Mouse (Mus musculus) embryonic facial prominence, embryonic 11.5 days (tissue): ENCODE measurements around the gene Neu3. TPM values are rescaled to one million over a fixed set of nuclear protein-coding genes. Genes with fewer than 3 reads are reported as not detected.
"Not testable (repeated sequence)": the region's sequence is repeated elsewhere in the genome, so short reads cannot be mapped to it uniquely, and the experiment has no call there.

Experiments used
- ATAC-seq: fragments of 200-750 bp; cut with Nextera tagmentation; replicated peaks from 2 replicates; pipeline ENCODE4 v1.8.0; 2017; ENCODE audit warnings: low read depth; ENCODE audit not compliant: insufficient number of reproducible peaks, low FRiP score, low TSS enrichment
- DNase-seq: peaks from one replicate; pipeline ENCODE4 v3.0.0-alpha.2; 2015; ENCODE audit warnings: low spot score
- H3K27ac ChIP-seq: fragments of 300-500 bp; sonication (generic); replicated peaks from 2 replicates; pipeline ENCODE4 v1.5.1; 2014; ENCODE audit warnings: mild to moderate bottlenecking, low read depth, low read length, control low read depth
- H3K27me3 ChIP-seq: fragments of 300-500 bp; sonication (generic); 2 replicates; pipeline ENCODE4 v1.6.1; 2014; ENCODE audit warnings: mild to moderate bottlenecking, low read length, moderate library complexity, mixed read lengths; ENCODE audit not compliant: control insufficient read depth, insufficient read depth
- H3K36me3 ChIP-seq: fragments of 300-500 bp; sonication (generic); replicated peaks from 2 replicates; pipeline ENCODE4 v1.6.1; 2014; ENCODE audit warnings: low read depth, mild to moderate bottlenecking, low read length, moderate library complexity, mixed read lengths; ENCODE audit not compliant: control insufficient read depth, insufficient read depth
- H3K4me1 ChIP-seq: fragments of 300-500 bp; sonication (generic); 2 replicates; pipeline ENCODE4 v1.6.1; 2014; ENCODE audit warnings: low read length, mixed read lengths; ENCODE audit not compliant: control insufficient read depth, insufficient read depth
- H3K4me2 ChIP-seq: fragments of 300-500 bp; sonication (generic); 2 replicates; pipeline ENCODE4 v1.6.1; 2014; ENCODE audit warnings: low read depth, mild to moderate bottlenecking, control low read depth, low read length, moderate library complexity
- H3K4me3 ChIP-seq: fragments of 300-500 bp; sonication (generic); 2 replicates; pipeline ENCODE4 v1.5.1; 2014; ENCODE audit warnings: low read depth, low read length, control low read depth
- H3K9ac ChIP-seq: fragments of 300-500 bp; sonication (generic); replicated peaks from 2 replicates; pipeline ENCODE4 v1.6.1; 2014; ENCODE audit warnings: mild to moderate bottlenecking, control low read depth, low read length
- H3K9me3 ChIP-seq: fragments of 300-500 bp; sonication (generic); replicated peaks from 2 replicates; pipeline ENCODE4 v1.6.1; 2016; ENCODE audit warnings: mild to moderate bottlenecking, low read length, inconsistent platforms, mixed read lengths; ENCODE audit not compliant: control insufficient read depth
- WGBS: fragments of 180-500 bp; shearing (Covaris S2); extraction: QIAGEN DNeasy Blood & Tissue Kit; methylation state at CpG from one replicate; pipeline ENCODE4 v1.1.7; 2014; 5-methylcytosine and 5-hydroxymethylcytosine counted together
- polyA plus RNA-seq: library from polyadenylated mRNA; unstranded; fragments of >200 nt; fragmentation: Nextera tagmentation; extraction: Ambion mirVana; gene quantifications from 2 replicates; pipeline ENCODE4 v1.2.1, GENCODE M21; 2014

Neu3 gene
- polyA plus RNA-seq, 1 experiment from 2014 or later = 1.7 TPM

GRCm38 (mm10) chr7:99811661-99812060 is 16.6 kb downstream of the Neu3 start:
- 83% methylated on average over 4 of the region's 4 CpGs for WGBS
- no peak overlapping the region for H3K9ac ChIP-seq

DNA sequence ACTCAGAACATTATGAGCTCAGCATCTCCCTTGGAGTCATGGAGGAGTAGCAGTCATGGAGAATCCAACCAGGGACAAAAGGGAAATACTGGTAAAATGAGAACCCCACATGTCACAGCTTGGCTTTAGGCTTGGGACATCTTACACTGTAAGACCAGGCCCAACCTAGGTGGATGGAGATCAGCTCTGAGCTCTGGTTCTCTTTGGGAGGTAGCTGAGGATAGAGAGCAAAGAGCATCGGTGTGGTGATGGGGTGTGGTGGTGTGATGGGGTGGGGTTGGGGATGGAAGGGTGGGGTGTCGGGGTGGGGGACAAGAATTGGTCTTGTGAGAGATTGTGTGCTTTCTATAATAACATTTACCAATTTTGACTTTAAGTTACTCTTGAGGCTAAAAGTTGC is 17.4 kb downstream of the Neu3 start:
- H3K9ac ChIP-seq = no peak overlapping the region
- H3K27ac ChIP-seq = no peak overlapping the region
- no peaks in the 10 kb centered on the region for H3K9me3 ChIP-seq
- DNase-seq = no peak
- no peak overlapping the region for H3K4me2 ChIP-seq
- no peaks in the 10 kb centered on the region for H3K27me3 ChIP-seq
- ATAC-seq = no peak
- no peaks in the 10 kb centered on the region for H3K36me3 ChIP-seq
- no peak overlapping the region for H3K4me3 ChIP-seq
- H3K4me1 ChIP-seq = no peaks in the 10 kb centered on the region
- WGBS = 91% methylated on average over 2 of the region's 2 CpGs

More at GRCm38 (mm10) chr7:99811661-99812060, 16.6 kb downstream of the Neu3 start:
- Histone ChIP-seq H3K36me3 (no peaks in the 10 kb centered on the region), H3K4me1 (no peaks in the 10 kb centered on the region), H3K4me3 (no peak overlapping the region), H3K9me3 (no peaks in the 10 kb centered on the region), H3K4me2 (no peak overlapping the region), H3K27me3 (no peaks in the 10 kb centered on the region), H3K27ac (no peak overlapping the region)
- ATAC-seq = no peak
- DNase-seq = no peak

DNA sequence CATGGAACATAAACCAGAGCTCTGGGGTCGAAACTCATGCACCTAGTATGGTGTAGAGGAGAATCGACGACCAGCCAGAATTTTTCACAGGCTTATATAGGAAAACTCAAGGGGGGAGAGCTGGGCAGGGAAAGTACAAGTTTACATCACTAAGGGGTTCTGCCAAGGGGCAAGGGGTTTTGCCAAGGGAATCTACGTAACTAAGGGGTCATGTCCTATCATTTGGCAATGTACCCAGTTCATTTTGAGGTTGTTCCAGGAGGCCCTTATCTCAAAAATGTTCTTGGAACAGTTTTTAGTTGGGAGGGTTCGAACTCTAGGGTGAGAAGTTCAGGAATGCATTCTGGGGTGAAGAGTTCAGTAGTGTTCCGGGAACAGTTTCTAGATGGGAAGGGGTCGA is 21.2 kb downstream of the Neu3 start:
- not testable (repeated sequence) for H3K9ac ChIP-seq, H3K36me3 ChIP-seq, H3K27me3 ChIP-seq, DNase-seq, H3K4me1 ChIP-seq, H3K27ac ChIP-seq, H3K4me3 ChIP-seq, H3K9me3 ChIP-seq, H3K4me2 ChIP-seq, ATAC-seq
- WGBS = 82% methylated on average over 7 of the region's 7 CpGs

GRCm38 (mm10) chr7:99805340-99805739 is 22.9 kb downstream of the Neu3 start:
- Histone ChIP-seq H3K36me3 (no peaks in the 10 kb centered on the region), H3K27me3 (no peaks in the 10 kb centered on the region), H3K4me2 (no peak overlapping the region), H3K4me1 (no peaks in the 10 kb centered on the region), H3K4me3 (no peak overlapping the region), H3K9ac (no peak overlapping the region), H3K27ac (no peak overlapping the region), H3K9me3 (no peaks in the 10 kb centered on the region)
- 82% methylated on average over 1 of the region's 1 CpGs for WGBS
- ATAC-seq (no peak), DNase-seq (no peak)

DNA sequence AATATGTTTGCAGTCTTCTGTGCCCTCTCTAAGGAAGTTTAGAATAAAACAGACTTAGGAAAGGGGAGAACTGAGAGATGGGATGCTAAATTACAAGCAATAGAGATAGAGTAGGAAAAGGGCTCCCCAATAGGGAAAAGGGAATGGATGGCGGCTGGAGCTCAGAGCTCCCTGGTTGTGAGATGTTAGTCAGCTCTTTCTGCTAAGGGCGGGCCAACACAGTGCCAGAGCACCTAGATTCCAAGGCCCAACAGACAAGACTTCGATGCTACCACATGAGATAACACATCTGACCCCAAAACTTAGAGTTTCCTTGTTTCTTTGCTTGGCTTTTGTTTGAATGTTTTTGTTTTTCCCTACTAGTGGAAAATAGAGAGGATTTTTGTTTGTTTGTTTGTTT is 24.2 kb downstream of the Neu3 start:
- H3K36me3 ChIP-seq, ATAC-seq, DNase-seq, H3K4me3 ChIP-seq, H3K27ac ChIP-seq, H3K4me2 ChIP-seq, H3K9me3 ChIP-seq, H3K9ac ChIP-seq, H3K27me3 ChIP-seq, H3K4me1 ChIP-seq: not testable (repeated sequence)
- 95% methylated on average over 3 of the region's 3 CpGs for WGBS

DNA sequence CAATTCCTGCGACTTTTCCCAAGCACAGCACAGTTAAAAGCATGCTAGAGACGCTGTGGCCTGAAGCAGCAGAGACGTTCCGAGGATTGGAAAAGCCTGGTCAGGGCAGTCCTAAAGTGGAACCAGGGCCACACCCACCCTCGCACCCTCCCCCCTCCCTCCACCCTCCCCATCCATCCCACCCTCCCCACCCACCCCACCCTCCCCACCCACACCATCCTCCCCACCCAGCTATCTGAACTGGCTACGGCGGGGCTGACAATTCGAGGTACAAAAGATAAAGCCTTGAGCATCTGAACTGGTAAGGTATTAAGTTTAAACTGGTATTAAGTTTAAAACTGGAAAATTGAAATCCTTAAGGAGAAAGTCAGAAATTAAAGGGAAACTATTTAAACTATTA is 24.7 kb downstream of the Neu3 start:
- ATAC-seq = no peak
- WGBS = 71% methylated on average over 8 of the region's 8 CpGs

DNA sequence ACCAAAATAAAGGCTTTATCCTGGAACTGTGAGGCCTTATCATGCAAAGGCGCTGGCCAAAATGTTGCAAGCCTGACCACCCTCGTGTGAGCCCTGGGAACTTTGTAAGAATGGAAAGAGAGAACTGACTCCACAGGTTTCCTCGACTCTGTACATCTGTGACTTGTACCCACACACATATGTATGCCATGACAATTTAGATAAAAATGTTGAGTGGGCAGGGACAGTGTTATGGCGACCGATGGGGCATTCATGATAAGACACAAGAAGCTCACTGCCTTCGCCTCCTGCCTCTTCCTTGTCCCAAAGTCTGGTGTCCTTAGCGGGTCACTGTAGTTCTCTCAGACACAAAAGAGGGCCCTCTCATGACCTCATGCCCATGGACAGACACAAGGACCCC is 29.1 kb downstream of the Neu3 start:
- H3K9ac ChIP-seq = no peak overlapping the region
- no peaks in the 10 kb centered on the region for H3K36me3 ChIP-seq
- H3K27ac ChIP-seq = no peak overlapping the region
- no peaks in the 10 kb centered on the region for H3K27me3 ChIP-seq
- no peaks in the 10 kb centered on the region for H3K4me1 ChIP-seq
- WGBS = 82% methylated on average over 7 of the region's 7 CpGs
- H3K4me2 ChIP-seq = no peak overlapping the region
- H3K4me3 ChIP-seq = no peak overlapping the region
- H3K9me3 ChIP-seq = no peaks in the 10 kb centered on the region
- ATAC-seq (no peak), DNase-seq (no peak)

More for the DNA sequence above, 24.7 kb downstream of the Neu3 start:
- no peak overlapping the region for H3K4me3 ChIP-seq
- no peak overlapping the region for H3K9ac ChIP-seq
- no peak overlapping the region for H3K27ac ChIP-seq
- H3K27me3 ChIP-seq = no peaks in the 10 kb centered on the region
- no peak overlapping the region for H3K4me2 ChIP-seq
- H3K4me1 ChIP-seq = no peaks in the 10 kb centered on the region
- H3K36me3 ChIP-seq = no peaks in the 10 kb centered on the region
- H3K9me3 ChIP-seq = no peaks in the 10 kb centered on the region
- DNase-seq = no peak

DNA sequence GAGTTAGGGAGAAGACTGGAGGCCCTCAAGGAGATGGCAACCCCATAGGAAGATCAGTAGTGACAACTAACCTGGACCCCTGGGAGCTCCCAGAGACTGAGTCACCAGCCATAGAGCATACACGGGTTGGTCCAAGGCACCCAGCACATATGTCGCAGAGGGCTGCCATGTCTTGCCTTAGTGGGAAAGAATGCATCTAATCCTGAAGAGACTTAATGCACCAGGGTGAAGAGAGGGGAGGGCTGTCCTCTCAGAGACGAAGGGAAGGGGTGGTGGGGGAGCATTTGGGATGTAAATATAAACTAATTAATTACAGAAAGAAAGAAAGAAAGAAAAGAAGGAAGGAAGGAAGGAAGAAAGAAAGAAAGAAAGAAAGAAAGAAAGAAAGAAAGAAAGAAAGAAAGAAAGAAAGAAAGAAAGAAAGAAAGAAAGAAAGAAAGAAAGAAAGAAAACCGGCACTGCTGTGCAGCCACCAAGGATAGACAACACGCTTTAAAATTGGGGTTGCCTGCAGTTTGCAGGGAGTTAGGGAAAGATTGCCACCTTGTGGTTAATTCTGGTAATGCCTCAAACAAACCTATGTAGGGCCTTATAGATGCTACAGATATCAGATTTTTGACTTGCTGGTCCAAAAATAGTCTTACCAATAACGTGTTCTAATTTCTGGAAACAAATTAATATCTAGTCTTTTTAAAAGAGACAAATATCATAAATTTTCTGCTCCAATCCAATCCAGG is 30.1 kb downstream of the Neu3 start:
- Histone ChIP-seq H3K27me3 (no peaks in the 10 kb centered on the region), H3K4me2 (no peak overlapping the region), H3K4me3 (no peak overlapping the region), H3K4me1 (no peaks in the 10 kb centered on the region), H3K36me3 (no peaks in the 10 kb centered on the region), H3K9ac (no peak overlapping the region), H3K27ac (no peak overlapping the region), H3K9me3 (no peaks in the 10 kb centered on the region)
- 34% methylated on average over 6 of the region's 6 CpGs for WGBS
- DNase-seq (peak; percentile 92), ATAC-seq (no peak)
